Mouse (Mus musculus): ENCODE measurements at regions not wholly inside any gene's neighbourhood (a gene's known extent, or its start where the extent isn't known, plus 50 kb on each side); places are given as distances from the start of the nearest gene placed in this dataset.

GRCm38 (mm10) chr4:131014301-131015081, 70.3 kb downstream of the Matn1 start:
- H3K4me3 ChIP-seq (ENCODE audit: low read depth, low read length), result no peak overlapping the region
- no peak overlapping the region for H3K9ac ChIP-seq (ENCODE audit: low read depth, poor library complexity, severe bottlenecking)
- H3K9me3 ChIP-seq (replicated peaks; ENCODE audit: control insufficient read depth, insufficient read depth, low read length, poor library complexity, severe bottlenecking), result no peaks in the 10 kb centered on the region
- no peak for TF ChIP-seq POLR2A (IDR thresholded peaks at IDR 0.05; ENCODE audit: insufficient read depth, low read length)
- no peak for TF ChIP-seq CTCF (IDR thresholded peaks at IDR 0.05; ENCODE audit: low read depth, low read length)
- no peak for TF ChIP-seq EP300 (IDR thresholded peaks at IDR 0.05; ENCODE audit: insufficient read depth, low read depth, low read length)
- no peaks in the 10 kb centered on the region for H3K4me1 ChIP-seq (ENCODE audit: control insufficient read depth, insufficient read depth, low read length)
- H3K27me3 ChIP-seq (ENCODE audit: control insufficient read depth, insufficient read depth, low read length, poor library complexity, severe bottlenecking), result no peaks in the 10 kb centered on the region
- no peaks in the 10 kb centered on the region for H3K36me3 ChIP-seq (ENCODE audit: control insufficient read depth, insufficient read depth, low read length, poor library complexity, severe bottlenecking)
- no peak overlapping the region for H3K27ac ChIP-seq (ENCODE audit: insufficient read depth, low read length)

- no peak overlapping the region for H3K27ac ChIP-seq (ENCODE audit: insufficient read depth, low read length)
- H3K36me3 ChIP-seq (ENCODE audit: control insufficient read depth, insufficient read depth, low read length, poor library complexity, severe bottlenecking), result no peaks in the 10 kb centered on the region
- no peaks in the 10 kb centered on the region for H3K9me3 ChIP-seq (replicated peaks; ENCODE audit: control insufficient read depth, insufficient read depth, low read length, poor library complexity, severe bottlenecking)
- no peaks in the 10 kb centered on the region for H3K4me1 ChIP-seq (ENCODE audit: control insufficient read depth, insufficient read depth, low read length)
- no peak overlapping the region for H3K9ac ChIP-seq (ENCODE audit: low read depth, poor library complexity, severe bottlenecking)
- TF ChIP-seq CTCF (IDR thresholded peaks at IDR 0.05; ENCODE audit: low read depth, low read length), result no peak
- TF ChIP-seq POLR2A (IDR thresholded peaks at IDR 0.05; ENCODE audit: insufficient read depth, low read length), result no peak
- TF ChIP-seq EP300 (IDR thresholded peaks at IDR 0.05; ENCODE audit: insufficient read depth, low read depth, low read length), result no peak
- no peaks in the 10 kb centered on the region for H3K27me3 ChIP-seq (ENCODE audit: control insufficient read depth, insufficient read depth, low read length, poor library complexity, severe bottlenecking)
- H3K4me3 ChIP-seq (ENCODE audit: low read depth, low read length), result no peak overlapping the region
Observed at GRCm38 (mm10) chr4:131015156-131015555, 71.0 kb downstream of the Matn1 start.

GRCm38 (mm10) chr4:131023601-131024000, 79.4 kb downstream of the Matn1 start:
- TF ChIP-seq POLR2A (IDR thresholded peaks at IDR 0.05; ENCODE audit: insufficient read depth, low read length), result no peak
- TF ChIP-seq CTCF (IDR thresholded peaks at IDR 0.05; ENCODE audit: low read depth, low read length), result no peak
- TF ChIP-seq EP300 (IDR thresholded peaks at IDR 0.05; ENCODE audit: insufficient read depth, low read depth, low read length), result no peak
- Histone ChIP-seq H3K4me3 (ENCODE audit: low read depth, low read length) (no peak overlapping the region), H3K9ac (ENCODE audit: low read depth, poor library complexity, severe bottlenecking) (no peak overlapping the region), H3K27ac (ENCODE audit: insufficient read depth, low read length) (no peak overlapping the region), H3K4me1 (ENCODE audit: control insufficient read depth, insufficient read depth, low read length) (no peaks in the 10 kb centered on the region), H3K27me3 (ENCODE audit: control insufficient read depth, insufficient read depth, low read length, poor library complexity, severe bottlenecking) (no peaks in the 10 kb centered on the region; the same call in 1 of the 2 replicates), H3K9me3 (replicated peaks; ENCODE audit: control insufficient read depth, insufficient read depth, low read length, poor library complexity, severe bottlenecking) (no peaks in the 10 kb centered on the region), H3K36me3 (ENCODE audit: control insufficient read depth, insufficient read depth, low read length, poor library complexity, severe bottlenecking) (no peaks in the 10 kb centered on the region)

- Histone ChIP-seq H3K27me3 (ENCODE audit: control insufficient read depth, insufficient read depth, low read length, poor library complexity, severe bottlenecking) (no peaks in the 10 kb centered on the region), H3K4me1 (ENCODE audit: control insufficient read depth, insufficient read depth, low read length) (no peaks in the 10 kb centered on the region), H3K9me3 (replicated peaks; ENCODE audit: control insufficient read depth, insufficient read depth, low read length, poor library complexity, severe bottlenecking) (no peaks in the 10 kb centered on the region), H3K9ac (ENCODE audit: low read depth, poor library complexity, severe bottlenecking) (no peak overlapping the region), H3K27ac (ENCODE audit: insufficient read depth, low read length) (no peak overlapping the region), H3K36me3 (ENCODE audit: control insufficient read depth, insufficient read depth, low read length, poor library complexity, severe bottlenecking) (no peaks in the 10 kb centered on the region), H3K4me3 (ENCODE audit: low read depth, low read length) (no peak overlapping the region)
- no peak for TF ChIP-seq POLR2A (IDR thresholded peaks at IDR 0.05; ENCODE audit: insufficient read depth, low read length)
- peak; percentile 63 for TF ChIP-seq CTCF (IDR thresholded peaks at IDR 0.05; ENCODE audit: low read depth, low read length)
Observed at GRCm38 (mm10) chr4:131036292-131036691, 92.1 kb downstream of the Matn1 start.

GRCm38 (mm10) chr4:131037179-131037578, 93.0 kb downstream of the Matn1 start:
- Histone ChIP-seq H3K4me1 (ENCODE audit: control insufficient read depth, insufficient read depth, low read length) (no peaks in the 10 kb centered on the region), H3K27ac (ENCODE audit: insufficient read depth, low read length) (no peak overlapping the region), H3K9ac (ENCODE audit: low read depth, poor library complexity, severe bottlenecking) (no peak overlapping the region), H3K27me3 (ENCODE audit: control insufficient read depth, insufficient read depth, low read length, poor library complexity, severe bottlenecking) (no peaks in the 10 kb centered on the region), H3K4me3 (ENCODE audit: low read depth, low read length) (no peak overlapping the region), H3K9me3 (replicated peaks; ENCODE audit: control insufficient read depth, insufficient read depth, low read length, poor library complexity, severe bottlenecking) (no peaks in the 10 kb centered on the region), H3K36me3 (ENCODE audit: control insufficient read depth, insufficient read depth, low read length, poor library complexity, severe bottlenecking) (no peaks in the 10 kb centered on the region)
- TF ChIP-seq POLR2A (IDR thresholded peaks at IDR 0.05; ENCODE audit: insufficient read depth, low read length) (no peak), CTCF (IDR thresholded peaks at IDR 0.05; ENCODE audit: low read depth, low read length) (no peak), EP300 (IDR thresholded peaks at IDR 0.05; ENCODE audit: insufficient read depth, low read depth, low read length) (no peak)

GRCm38 (mm10) chr4:131039686-131040085, 95.5 kb downstream of the Matn1 start:
- Histone ChIP-seq H3K36me3 (ENCODE audit: control insufficient read depth, insufficient read depth, low read length, poor library complexity, severe bottlenecking) (no peaks in the 10 kb centered on the region), H3K27me3 (ENCODE audit: control insufficient read depth, insufficient read depth, low read length, poor library complexity, severe bottlenecking) (no peaks in the 10 kb centered on the region), H3K27ac (ENCODE audit: insufficient read depth, low read length) (no peak overlapping the region), H3K9ac (ENCODE audit: low read depth, poor library complexity, severe bottlenecking) (no peak overlapping the region), H3K4me1 (ENCODE audit: control insufficient read depth, insufficient read depth, low read length) (no peaks in the 10 kb centered on the region), H3K4me3 (ENCODE audit: low read depth, low read length) (no peak overlapping the region), H3K9me3 (replicated peaks; ENCODE audit: control insufficient read depth, insufficient read depth, low read length, poor library complexity, severe bottlenecking) (no peaks in the 10 kb centered on the region)
- no peak for TF ChIP-seq EP300 (IDR thresholded peaks at IDR 0.05; ENCODE audit: insufficient read depth, low read depth, low read length)

All from ES-Bruce4 (cell line).